Mouse (Mus musculus) left cerebral cortex, adult 2 months (tissue): ENCODE results near the gene Gm43951. TPM values are rescaled to one million over a fixed set of nuclear protein-coding genes. Genes with fewer than 3 reads are reported as not detected.
A peak's percentile ranks its signal among the peaks of the same experiment; 100 is the strongest.

Experiments
- DNase-seq, 2 experiments: peaks; one replicate each; pipeline ENCODE4 v3.0.0; 2021 to 2022; ENCODE audit warnings: low spot score in 2 of 2, mixed read lengths in 1 of 2; ENCODE audit errors: extremely low spot score in 1 of 2
- H3K27ac ChIP-seq: fragments of 200-600 bp; 2 replicates; pipeline ENCODE4 v1.8.1; 2022
- H3K4me3 ChIP-seq: fragments of 200-600 bp; 2 replicates; pipeline ENCODE4 v1.8.1; 2022
- CTCF ChIP-seq: fragments of 200-600 bp; IDR thresholded peaks from 2 replicates; pipeline ENCODE4 v1.8.1; 2022; ENCODE audit warnings: antibody characterized with exemption, mild to moderate bottlenecking, moderate library complexity
- intact Hi-C: fragments of 180-260 bp; cut with DNase I; formaldehyde crosslinking; loops from one replicate; pipeline ENCODE4 v1.15.1; 2025
- total RNA-seq, 2 experiments: library from RNA; stranded (reverse); gene quantifications; 2 replicates each; pipeline ENCODE4 v1.2.3; 2021

Gene Gm43951
- total RNA-seq, 2 experiments from 2014 or later = 14.5 to 15.1 TPM

GRCm38 (mm10) chr11:72155981-72156428, 50.6 kb downstream of the Gm43951 start:
- peak overlapping the region; percentile 66 for H3K27ac ChIP-seq
- intact Hi-C loops = loop anchor here (10.0 kb wide), 1 partner anchor 821 kb away; no protein-coding TSS in a partner anchor
- no peak overlapping the region for H3K4me3 ChIP-seq
- no peak for TF ChIP-seq CTCF
- no peak for DNase-seq

GRCm38 (mm10) chr11:72155186-72155980, 51.3 kb downstream of the Gm43951 start:
- Histone ChIP-seq H3K27ac (peak overlapping the region; percentile 66), H3K4me3 (no peak overlapping the region)
- intact Hi-C loops = loop anchor here (10.0 kb wide), 1 partner anchor 821 kb away; no protein-coding TSS in a partner anchor
- TF ChIP-seq CTCF = no peak; the same call in 1 of the 2 replicates
- peak; percentile 48 to 54 for DNase-seq

Other genes with a start within 250 kb of the Gm43951 start
- not detected for gene Aipl1, start 169.3 kb downstream of the Gm43951 start, total RNA-seq
- gene Pimreg, start 164.8 kb downstream of the Gm43951 start, total RNA-seq = under 1 TPM in 1 of 2 experiments, not detected in 1; 0.23 TPM
- gene Pitpnm3, start 71.1 kb downstream of the Gm43951 start, total RNA-seq = 10 to 100 TPM; 88.9 to 92.4 TPM
- 10 to 100 TPM; 30.5 to 39.7 TPM for gene 4933427D14Rik, start 619 bp upstream of the Gm43951 start, total RNA-seq
- gene Txndc17, start 707 bp upstream of the Gm43951 start, total RNA-seq = 10 to 100 TPM; 30.3 to 34.9 TPM
- gene Med31, start 8.8 kb upstream of the Gm43951 start, total RNA-seq = 10 to 100 TPM; 15.9 to 18.0 TPM
- 10 to 100 TPM; 15.0 to 22.3 TPM for gene Slc13a5, start 60.4 kb upstream of the Gm43951 start, total RNA-seq
- 1 to 10 TPM; 3.8 to 5.2 TPM for gene Xaf1, start 94.8 kb upstream of the Gm43951 start, total RNA-seq
- not detected for gene Fbxo39, start 107.6 kb upstream of the Gm43951 start, total RNA-seq
- gene Tekt1, start 155.6 kb upstream of the Gm43951 start, total RNA-seq = 1 to 10 TPM; 2.3 to 3.6 TPM
- 1 to 10 TPM in 1 of 2 experiments, under 1 TPM in 1; 0.33 to 1.2 TPM for gene Smtnl2, start 204.9 kb upstream of the Gm43951 start, total RNA-seq
- gene Ggt6, start 228.7 kb upstream of the Gm43951 start, total RNA-seq = under 1 TPM; 0.18 to 0.37 TPM
- gene Mybbp1a, start 234.5 kb upstream of the Gm43951 start, total RNA-seq = 10 to 100 TPM; 53.2 to 55.0 TPM